Mouse (Mus musculus): Measurements from ENCODE around the gene Hectd3. TPM values are rescaled to one million over a fixed set of nuclear protein-coding genes. Genes with fewer than 3 reads are reported as not detected.

Gene Hectd3
- total and polyA plus RNA-seq, 3 experiments: 6.6 to 8.6 (median 7.8) TPM

DNA sequence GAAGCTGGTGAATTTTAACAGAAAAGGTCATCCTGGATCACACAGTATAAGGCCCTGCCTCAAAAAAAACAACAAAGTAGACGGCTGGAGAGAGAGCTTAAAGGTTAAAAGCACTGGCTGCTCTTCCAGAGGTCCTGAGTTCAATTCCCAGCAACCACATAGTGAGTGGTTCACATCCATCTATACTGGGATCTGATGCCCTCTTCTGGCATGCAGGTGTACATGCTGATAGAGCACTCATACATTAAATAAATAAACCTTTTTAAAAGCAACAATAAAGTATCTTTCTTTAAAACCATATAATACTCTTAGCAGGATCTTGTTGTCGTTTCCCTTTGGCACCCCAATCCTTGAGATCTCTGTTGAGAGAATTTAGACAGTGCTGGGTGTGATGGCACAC lies 18.6 kb upstream of the Hectd3 start:
- dilution Hi-C loops (cut with MboI; ENCODE audit: extremely low pct_ligation_motif_present, extremely low pct_unique_long_range_greater_than_20kb, low sequenced_read_pairs): no loop called here
- Histone ChIP-seq H3K9me3 (replicated peaks; ENCODE audit: low read length) (no peaks in the 10 kb centered on the region), H3K4me1 (ENCODE audit: control insufficient read depth in 1 of 2, insufficient read depth in 2 of 2) (no peaks in the 10 kb centered on the region), H3K4me3 (replicated peaks in 1 of 3; ENCODE audit: low read depth in 2 of 3, low read length in 2 of 3, poor library complexity in 1 of 3) (no peak overlapping the region), H3K9ac (ENCODE audit: insufficient read depth, low read depth) (no peak overlapping the region), H3K36me3 (replicated peaks in 1 of 2; ENCODE audit: control insufficient read depth in 1 of 2, insufficient read depth in 1 of 2, low read length in 1 of 2) (peaks cover 0 to 2% of the 10 kb centered on the region in 2 experiments), H3K79me2 (replicated peaks; ENCODE audit: control insufficient read depth, extremely low read depth, insufficient read depth, poor library complexity, severe bottlenecking) (no peaks in the 10 kb centered on the region), H3K4me2 (ENCODE audit: insufficient read depth, low read depth, poor library complexity, severe bottlenecking) (no peak overlapping the region), H3K27me3 (replicated peaks) (no peaks in the 10 kb centered on the region), H3K27ac (ENCODE audit: insufficient read depth, low read depth) (no peak overlapping the region)
- in situ Hi-C loops (cut with MboI; ENCODE audit: low pct_ligation_motif_present, low pct_unique_long_range_greater_than_20kb, low sequenced_read_pairs): no loop called here
- no peak for DNase-seq (ENCODE audit: extremely low read depth)
- TF ChIP-seq RAD21 (IDR thresholded peaks at IDR 0.05; ENCODE audit: low read depth, low read length) (peak; percentile 24), SMC3 (IDR thresholded peaks at IDR 0.05; ENCODE audit: low read depth, low read length) (peak; percentile 25), USF2 (conservative IDR thresholded peaks at IDR 0.05; ENCODE audit: low read depth, low read length) (no peak), CTCF (conservative IDR thresholded peaks at IDR 0.05 in 1 of 2, IDR thresholded peaks at IDR 0.05 in 1 of 2; ENCODE audit: low read depth in 2 of 2, low read length in 2 of 2) (peak in 1 of 2 experiments; percentile 44; a peak in 2 of 4 replicates)

DNA sequence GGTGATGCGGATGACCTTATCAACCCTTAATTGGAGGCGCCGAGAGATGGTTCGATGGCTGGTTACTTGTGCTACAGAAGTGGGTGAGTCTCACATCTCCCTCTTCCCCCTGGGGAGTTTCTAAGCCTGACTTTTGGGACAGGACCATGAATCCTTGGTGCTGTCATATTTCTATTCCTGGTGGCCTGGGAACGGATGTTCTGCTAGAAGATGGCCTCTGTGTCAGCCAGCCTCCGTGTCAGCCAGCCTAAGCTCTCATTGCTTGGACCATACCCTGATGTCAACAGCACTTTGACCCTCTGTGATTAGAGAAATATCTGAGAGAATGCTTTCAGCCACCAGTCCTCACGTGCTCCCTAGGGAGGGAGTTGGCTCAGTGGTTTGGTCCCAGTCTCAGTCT lies 9.4 kb upstream of the Hectd3 start:
- DNase-seq (ENCODE audit: extremely low read depth): no peak
- Histone ChIP-seq H3K36me3 (replicated peaks in 1 of 2; ENCODE audit: control insufficient read depth in 1 of 2, insufficient read depth in 1 of 2, low read length in 1 of 2) (peaks cover 6 to 27% of the 10 kb centered on the region in 2 experiments), H3K27me3 (replicated peaks) (no peaks in the 10 kb centered on the region), H3K9me3 (replicated peaks; ENCODE audit: low read length) (no peaks in the 10 kb centered on the region), H3K27ac (ENCODE audit: insufficient read depth, low read depth) (no peak overlapping the region), H3K79me2 (replicated peaks; ENCODE audit: control insufficient read depth, extremely low read depth, insufficient read depth, poor library complexity, severe bottlenecking) (no peaks in the 10 kb centered on the region), H3K4me2 (ENCODE audit: insufficient read depth, low read depth, poor library complexity, severe bottlenecking) (no peak overlapping the region), H3K4me3 (replicated peaks in 1 of 3; ENCODE audit: low read depth in 2 of 3, low read length in 2 of 3, poor library complexity in 1 of 3) (no peak overlapping the region), H3K4me1 (ENCODE audit: control insufficient read depth in 1 of 2, insufficient read depth in 2 of 2) (no peaks in the 10 kb centered on the region; a peak in 1 of 4 replicates), H3K9ac (ENCODE audit: insufficient read depth, low read depth) (no peak overlapping the region)
- dilution Hi-C loops (cut with MboI; ENCODE audit: extremely low pct_ligation_motif_present, extremely low pct_unique_long_range_greater_than_20kb, low sequenced_read_pairs): no loop called here
- TF ChIP-seq EP300 (IDR thresholded peaks at IDR 0.05; ENCODE audit: low read length): no peak
- no peak for TF ChIP-seq RAD21 (IDR thresholded peaks at IDR 0.05; ENCODE audit: low read depth, low read length)
- in situ Hi-C loops (cut with MboI; ENCODE audit: low pct_ligation_motif_present, low pct_unique_long_range_greater_than_20kb, low sequenced_read_pairs): no loop called here

DNA sequence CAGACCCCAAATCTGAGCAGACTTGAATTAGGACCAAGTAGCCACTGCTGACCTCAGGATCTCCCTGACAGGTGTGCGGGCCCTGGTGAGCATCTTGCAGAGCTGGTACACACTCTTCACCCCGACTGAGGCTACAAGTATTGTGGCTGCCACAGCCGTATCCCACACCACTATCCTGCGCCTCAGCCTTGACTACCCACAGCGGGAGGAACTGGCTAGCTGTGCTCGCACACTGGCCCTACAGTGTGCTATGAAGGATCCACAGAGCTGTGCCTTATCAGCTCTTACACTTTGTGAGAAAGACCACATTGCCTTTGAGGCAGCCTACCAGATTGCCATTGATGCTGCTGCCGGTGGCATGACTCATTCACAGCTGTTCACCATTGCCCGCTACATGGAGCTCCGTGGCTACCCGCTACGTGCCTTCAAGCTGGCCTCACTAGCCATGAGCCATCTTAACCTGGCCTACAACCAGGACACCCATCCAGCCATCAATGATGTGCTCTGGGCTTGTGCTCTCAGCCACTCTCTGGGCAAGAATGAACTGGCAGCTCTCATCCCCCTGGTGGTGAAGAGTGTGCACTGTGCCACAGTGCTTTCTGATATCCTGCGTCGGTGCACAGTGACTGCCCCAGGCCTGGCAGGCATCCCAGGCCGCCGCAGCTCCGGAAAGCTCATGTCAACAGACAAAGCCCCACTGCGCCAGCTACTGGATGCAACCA lies 8.6 kb upstream of the Hectd3 start:
- Histone ChIP-seq H3K4me2 (ENCODE audit: insufficient read depth, low read depth, poor library complexity, severe bottlenecking) (no peak overlapping the region), H3K79me2 (replicated peaks; ENCODE audit: control insufficient read depth, extremely low read depth, insufficient read depth, poor library complexity, severe bottlenecking) (no peaks in the 10 kb centered on the region), H3K36me3 (replicated peaks in 1 of 2; ENCODE audit: control insufficient read depth in 1 of 2, insufficient read depth in 1 of 2, low read length in 1 of 2) (peaks cover 9 to 36% of the 10 kb centered on the region in 2 experiments), H3K9ac (ENCODE audit: insufficient read depth, low read depth) (no peak overlapping the region), H3K4me3 (replicated peaks in 1 of 3; ENCODE audit: low read depth in 2 of 3, low read length in 2 of 3, poor library complexity in 1 of 3) (no peak overlapping the region), H3K9me3 (replicated peaks; ENCODE audit: low read length) (no peaks in the 10 kb centered on the region), H3K27me3 (replicated peaks) (no peaks in the 10 kb centered on the region), H3K4me1 (ENCODE audit: control insufficient read depth in 1 of 2, insufficient read depth in 2 of 2) (peaks cover 0 to 5% of the 10 kb centered on the region in 2 experiments; a peak in 2 of 4 replicates), H3K27ac (ENCODE audit: insufficient read depth, low read depth) (no peak overlapping the region)
- peak; percentile 46 for DNase-seq (ENCODE audit: extremely low read depth)
- in situ Hi-C loops (cut with MboI; ENCODE audit: low pct_ligation_motif_present, low pct_unique_long_range_greater_than_20kb, low sequenced_read_pairs) (no loop called here), dilution Hi-C loops (cut with MboI; ENCODE audit: extremely low pct_ligation_motif_present, extremely low pct_unique_long_range_greater_than_20kb, low sequenced_read_pairs) (no loop called here)
- TF ChIP-seq SIN3A (IDR thresholded peaks at IDR 0.05; ENCODE audit: low read length) (no peak), RAD21 (IDR thresholded peaks at IDR 0.05; ENCODE audit: low read depth, low read length) (peak; percentile 40), USF2 (conservative IDR thresholded peaks at IDR 0.05; ENCODE audit: low read depth, low read length) (no peak), PAX5 (IDR thresholded peaks at IDR 0.05; ENCODE audit: low read length) (no peak), CTCF (conservative IDR thresholded peaks at IDR 0.05 in 1 of 2, IDR thresholded peaks at IDR 0.05 in 1 of 2; ENCODE audit: low read depth in 2 of 2, low read length in 2 of 2) (peak; percentile 43 to 77; a peak in 2 of 4 replicates), MAZ (IDR thresholded peaks at IDR 0.05; ENCODE audit: low read depth, low read length) (no peak), SMC3 (IDR thresholded peaks at IDR 0.05; ENCODE audit: low read depth, low read length) (peak; percentile 81)

All from CH12.LX (cell line).